Mouse (Mus musculus): Measurements from ENCODE around the gene Psme2.

- TF ChIP-seq POLR2A (IDR thresholded peaks at IDR 0.05; ENCODE audit: control insufficient read depth, extremely low read depth, insufficient read depth, low read length, poor library complexity), result no peak; the same call in 1 of the 2 replicates
- peak; percentile 36; the same call in 1 of the 2 replicates for TF ChIP-seq CTCF (IDR thresholded peaks at IDR 0.05; ENCODE audit: borderline replicate concordance, control insufficient read depth, extremely low read depth, insufficient read depth, low read length, poor library complexity)
Observed at GRCm38 (mm10) chr14:55559799-55560201, 31.1 kb downstream of the Psme2 start, which contains the start of gene Dcaf11.
